Mouse (Mus musculus): ENCODE results near the gene Gm11733. TPM values are rescaled to one million over a fixed set of nuclear protein-coding genes. Genes with fewer than 3 reads are reported as not detected.
A peak's percentile ranks its signal among the peaks of the same experiment; 100 is the strongest.

Gm11733 gene
- polyA plus RNA-seq, 1 experiment from 2014 or later, result 0.11 TPM

DNA sequence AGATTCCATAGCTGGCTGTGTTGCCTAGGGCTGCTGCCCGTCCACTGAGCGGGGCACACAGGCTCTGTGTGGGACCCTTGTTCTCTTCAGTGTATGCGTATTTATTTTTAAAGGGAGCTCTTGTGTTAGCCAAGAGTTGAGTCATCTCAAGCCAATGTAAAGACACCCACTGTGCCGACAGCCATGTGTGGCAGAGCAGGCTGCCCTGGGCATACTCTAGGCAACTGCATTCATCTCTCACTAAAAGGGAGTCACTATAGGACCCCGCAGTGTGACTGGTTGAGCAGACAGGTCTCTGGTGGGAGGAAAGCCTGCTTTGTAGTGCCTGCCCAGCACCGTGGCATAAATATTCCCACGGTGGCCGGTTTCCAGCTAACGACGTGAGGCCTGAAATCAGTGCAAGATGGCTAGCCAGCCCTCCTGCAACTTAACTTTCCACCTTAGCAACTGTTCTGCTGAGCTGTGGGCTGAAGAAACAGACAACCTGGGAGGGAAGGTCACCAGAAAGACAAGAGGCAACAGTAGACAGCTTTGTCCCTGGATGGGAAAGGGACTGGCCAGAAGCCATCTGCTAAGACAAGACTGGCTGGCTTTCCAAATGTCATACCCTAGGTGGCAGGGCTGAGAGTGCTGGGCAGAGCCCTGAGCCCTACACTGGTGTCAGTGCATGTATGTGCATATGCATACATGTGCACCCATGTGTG lies 31.7 kb downstream of the Gm11733 start:
- H3K9me3 ChIP-seq (replicated peaks; ENCODE audit: control insufficient read depth, low read length), result no peaks in the 10 kb centered on the region
- no peak overlapping the region for H3K4me3 ChIP-seq (ENCODE audit: low read depth, low read length)
- no peaks in the 10 kb centered on the region for H3K36me3 ChIP-seq (ENCODE audit: control insufficient read depth, insufficient read depth, low read length)
- H3K27ac ChIP-seq (ENCODE audit: low read depth, low read length), result peak overlapping the region; percentile 11; the same call in 1 of the 2 replicates
- 32% methylated on average over 10 of the region's 10 CpGs for WGBS
- no peak overlapping the region for H3K4me2 ChIP-seq (ENCODE audit: low read length)
- ATAC-seq, result peak; percentile 85
- no peaks in the 10 kb centered on the region; the same call in 1 of the 2 replicates for H3K4me1 ChIP-seq (ENCODE audit: control insufficient read depth, insufficient read depth, low read length)
- H3K9ac ChIP-seq (ENCODE audit: low read length), result no peak overlapping the region
- peak; percentile 73 for DNase-seq (ENCODE audit: low spot score)
- H3K27me3 ChIP-seq (replicated peaks; ENCODE audit: control insufficient read depth, insufficient read depth, low read length), result no peaks in the 10 kb centered on the region

DNA sequence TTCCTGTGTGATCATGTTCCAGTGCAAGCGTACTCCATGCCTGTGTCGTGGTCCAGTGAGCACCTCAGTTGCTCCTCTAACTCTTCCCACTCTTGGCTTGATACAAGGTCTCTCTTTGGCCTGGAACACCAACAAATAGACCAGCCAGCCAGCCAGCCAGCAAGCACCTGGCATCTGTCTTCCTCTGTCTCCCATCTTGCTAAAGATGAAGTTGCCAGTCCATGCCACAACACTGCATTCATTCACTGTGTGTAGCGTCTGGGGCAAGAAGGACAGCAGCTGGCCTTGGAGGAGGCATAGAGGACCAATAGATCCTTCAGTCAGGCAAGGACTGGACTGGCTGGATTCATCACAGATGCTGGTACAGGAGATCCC lies 32.2 kb downstream of the Gm11733 start:
- no peaks in the 10 kb centered on the region; the same call in 1 of the 2 replicates for H3K4me1 ChIP-seq (ENCODE audit: control insufficient read depth, insufficient read depth, low read length)
- H3K27ac ChIP-seq (ENCODE audit: low read depth, low read length), result no peak overlapping the region
- no peaks in the 10 kb centered on the region for H3K27me3 ChIP-seq (replicated peaks; ENCODE audit: control insufficient read depth, insufficient read depth, low read length)
- no peak overlapping the region for H3K4me3 ChIP-seq (ENCODE audit: low read depth, low read length)
- H3K4me2 ChIP-seq (ENCODE audit: low read length), result no peak overlapping the region
- no peak for ATAC-seq
- 85% methylated on average over 3 of the region's 3 CpGs for WGBS
- H3K36me3 ChIP-seq (ENCODE audit: control insufficient read depth, insufficient read depth, low read length), result no peaks in the 10 kb centered on the region
- H3K9ac ChIP-seq (ENCODE audit: low read length), result no peak overlapping the region
- DNase-seq (ENCODE audit: low spot score), result no peak
- H3K9me3 ChIP-seq (replicated peaks; ENCODE audit: control insufficient read depth, low read length), result no peaks in the 10 kb centered on the region

DNA sequence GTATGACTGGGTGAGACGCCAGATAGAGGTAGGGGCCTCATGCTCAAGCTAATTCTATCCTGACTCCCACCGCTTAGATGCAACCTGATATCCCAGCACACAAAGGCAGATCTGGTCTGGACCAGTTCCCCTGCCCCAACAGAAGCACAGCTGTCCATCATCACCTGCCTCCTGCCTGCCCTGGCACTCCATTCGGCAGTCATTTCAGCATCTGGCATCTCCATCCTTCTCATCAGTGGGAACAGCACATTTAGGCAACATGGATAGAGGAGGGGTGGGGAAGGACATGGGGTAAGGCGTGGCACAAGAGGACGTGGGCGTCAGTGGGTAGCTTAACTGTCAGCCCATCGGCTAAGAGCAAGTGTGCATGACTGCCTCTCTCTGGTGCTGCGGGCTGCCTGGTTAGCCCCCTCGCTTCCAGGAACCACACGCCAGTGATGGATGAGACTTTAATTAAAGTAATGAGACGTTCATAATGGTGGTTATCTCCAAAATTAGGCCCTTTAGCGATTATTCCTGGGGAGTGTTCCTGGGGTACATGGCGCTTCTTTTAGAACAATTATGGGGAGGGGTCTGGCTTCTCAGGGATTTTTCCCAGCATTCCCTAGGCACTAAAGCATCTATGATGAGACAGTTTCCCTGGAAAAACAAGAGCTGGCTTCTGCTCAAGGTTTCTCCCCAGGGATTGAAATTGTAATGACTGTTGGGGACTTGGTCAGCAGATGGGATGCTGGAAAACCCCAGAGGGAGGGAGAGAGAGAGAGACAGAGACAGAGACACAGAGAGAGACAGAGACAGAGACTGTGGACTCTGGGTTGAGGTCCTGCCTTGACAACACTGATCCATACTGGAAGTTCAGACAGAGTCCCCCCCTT lies 38.0 kb downstream of the Gm11733 start:
- Histone ChIP-seq H3K27me3 (replicated peaks; ENCODE audit: control insufficient read depth, insufficient read depth, low read length) (no peaks in the 10 kb centered on the region), H3K4me2 (ENCODE audit: low read length) (no peak overlapping the region), H3K9ac (ENCODE audit: low read length) (no peak overlapping the region), H3K27ac (ENCODE audit: low read depth, low read length) (peak overlapping the region; percentile 91), H3K4me1 (ENCODE audit: control insufficient read depth, insufficient read depth, low read length) (peaks cover 35% of the 10 kb centered on the region), H3K9me3 (replicated peaks; ENCODE audit: control insufficient read depth, low read length) (no peaks in the 10 kb centered on the region), H3K4me3 (ENCODE audit: low read depth, low read length) (no peak overlapping the region), H3K36me3 (ENCODE audit: control insufficient read depth, insufficient read depth, low read length) (no peaks in the 10 kb centered on the region)
- WGBS, result 55% methylated on average over 13 of the region's 13 CpGs
- DNase-seq (ENCODE audit: low spot score) (peak; percentile 31), ATAC-seq (no peak)

DNA sequence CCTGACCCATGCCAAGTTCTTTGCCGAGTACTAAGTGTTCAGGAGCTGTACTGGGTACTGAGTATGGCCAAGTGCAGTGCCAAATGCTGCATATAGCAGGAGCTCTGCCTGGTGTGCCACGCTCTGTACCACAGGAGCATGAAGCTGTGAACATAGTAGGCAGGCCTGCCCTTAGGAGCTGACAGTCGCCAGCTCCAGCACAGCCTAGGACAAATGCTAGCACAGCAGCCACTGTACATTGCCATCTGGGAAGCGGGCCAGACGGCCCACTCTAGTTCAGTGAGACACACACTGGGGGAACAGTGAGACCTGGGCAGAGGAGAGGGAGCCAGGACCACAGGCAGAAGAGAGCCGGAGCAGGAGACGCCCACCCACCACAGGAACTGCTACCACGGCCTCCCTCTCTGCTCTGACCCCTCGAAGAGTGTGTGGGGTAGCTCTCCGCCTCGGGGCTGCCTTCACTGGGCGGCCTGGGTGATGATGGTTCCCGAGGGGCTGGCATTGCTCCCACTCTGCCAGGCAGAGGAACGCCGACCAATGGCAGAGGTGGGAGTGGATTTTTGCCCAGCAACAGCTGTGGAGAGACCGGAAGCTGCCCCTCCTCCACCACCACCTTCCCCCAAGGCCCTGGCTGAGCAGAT lies 38.8 kb downstream of the Gm11733 start:
- Histone ChIP-seq H3K9me3 (replicated peaks; ENCODE audit: control insufficient read depth, low read length) (no peaks in the 10 kb centered on the region), H3K4me3 (ENCODE audit: low read depth, low read length) (no peak overlapping the region), H3K27me3 (replicated peaks; ENCODE audit: control insufficient read depth, insufficient read depth, low read length) (no peaks in the 10 kb centered on the region), H3K36me3 (ENCODE audit: control insufficient read depth, insufficient read depth, low read length) (no peaks in the 10 kb centered on the region), H3K9ac (ENCODE audit: low read length) (no peak overlapping the region; the same call in 1 of the 2 replicates), H3K27ac (ENCODE audit: low read depth, low read length) (peak overlapping the region; percentile 91), H3K4me2 (ENCODE audit: low read length) (no peak overlapping the region; the same call in 1 of the 2 replicates), H3K4me1 (ENCODE audit: control insufficient read depth, insufficient read depth, low read length) (peaks cover 35% of the 10 kb centered on the region)
- 22% methylated on average over 16 of the region's 16 CpGs for WGBS
- peak; percentile 87 for DNase-seq (ENCODE audit: low spot score)
- ATAC-seq, result peak; percentile 86

DNA sequence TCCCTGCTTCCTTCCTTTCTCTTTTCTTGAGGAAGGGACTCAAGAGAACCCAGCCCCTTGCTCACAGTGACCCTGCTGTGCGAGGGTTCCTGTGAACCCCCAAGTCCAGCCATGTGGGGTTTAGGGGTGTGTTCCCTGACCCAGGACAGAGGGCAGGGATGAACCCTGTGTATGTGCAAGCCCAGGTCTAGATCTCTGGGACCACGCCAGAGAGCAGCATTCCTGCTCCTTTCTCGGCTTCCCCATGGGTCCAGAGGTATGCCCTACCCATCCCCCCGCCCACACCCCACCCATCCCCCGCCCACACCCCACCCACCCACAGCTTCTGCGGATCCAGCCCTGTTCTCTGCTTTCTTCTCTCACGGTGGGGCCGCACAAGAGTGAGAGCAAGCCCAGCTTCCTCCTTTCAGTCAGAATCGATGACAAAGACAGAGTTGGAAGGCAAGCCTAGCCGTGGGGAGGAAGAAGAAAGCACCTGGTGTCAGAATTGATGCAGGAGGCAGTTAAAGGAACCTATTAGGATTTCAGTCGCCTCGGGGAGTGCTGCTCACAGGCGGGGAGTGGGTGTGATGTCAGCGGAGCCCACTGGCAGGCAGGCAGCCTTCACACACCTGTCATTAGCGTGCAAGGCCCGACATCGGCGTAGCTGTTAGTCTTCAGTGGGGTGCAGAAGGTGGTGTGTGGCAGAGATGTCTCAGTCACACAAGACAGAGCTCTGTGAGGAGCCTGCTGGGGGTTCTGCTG lies 41.6 kb downstream of the Gm11733 start:
- WGBS, result 24% methylated on average over 18 of the region's 18 CpGs
- no peak for ATAC-seq
- H3K27ac ChIP-seq (ENCODE audit: low read depth, low read length), result peak overlapping the region; percentile 63

DNA sequence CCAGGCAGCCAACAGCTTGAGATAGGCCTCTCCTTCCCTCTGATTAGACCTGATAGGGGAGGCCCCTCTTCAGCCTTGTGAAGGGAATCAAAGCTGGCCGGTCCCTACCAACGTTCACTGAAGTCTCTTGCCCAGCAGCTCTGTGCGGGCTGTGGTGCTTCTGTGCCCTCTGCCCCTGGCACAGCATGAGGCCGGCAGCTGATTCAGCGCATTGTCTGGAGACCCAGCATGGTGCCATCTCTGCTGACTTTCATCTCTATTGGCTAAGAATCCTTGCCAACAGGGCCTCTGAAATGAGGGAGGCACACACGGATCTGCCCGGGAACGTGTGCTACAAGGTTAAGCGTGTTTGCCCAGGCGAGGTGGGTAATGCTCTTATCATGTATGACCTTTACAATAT lies 48.2 kb downstream of the Gm11733 start:
- Histone ChIP-seq H3K4me1 (ENCODE audit: control insufficient read depth, insufficient read depth, low read length) (peaks cover 22% of the 10 kb centered on the region), H3K4me2 (ENCODE audit: low read length) (no peak overlapping the region), H3K36me3 (ENCODE audit: control insufficient read depth, insufficient read depth, low read length) (no peaks in the 10 kb centered on the region), H3K27ac (ENCODE audit: low read depth, low read length) (no peak overlapping the region), H3K4me3 (ENCODE audit: low read depth, low read length) (no peak overlapping the region), H3K27me3 (replicated peaks; ENCODE audit: control insufficient read depth, insufficient read depth, low read length) (no peaks in the 10 kb centered on the region), H3K9ac (ENCODE audit: low read length) (no peak overlapping the region), H3K9me3 (replicated peaks; ENCODE audit: control insufficient read depth, low read length) (no peaks in the 10 kb centered on the region)
- DNase-seq (ENCODE audit: low spot score) (no peak), ATAC-seq (no peak)
- 15% methylated on average over 10 of the region's 10 CpGs for WGBS

More for the DNA sequence above, 41.6 kb downstream of the Gm11733 start:
- no peaks in the 10 kb centered on the region for H3K36me3 ChIP-seq (ENCODE audit: control insufficient read depth, insufficient read depth, low read length)
- DNase-seq (ENCODE audit: low spot score), result peak; percentile 49
- H3K4me1 ChIP-seq (ENCODE audit: control insufficient read depth, insufficient read depth, low read length), result peaks cover 35% of the 10 kb centered on the region
- H3K9me3 ChIP-seq (replicated peaks; ENCODE audit: control insufficient read depth, low read length), result no peaks in the 10 kb centered on the region
- no peak overlapping the region for H3K4me2 ChIP-seq (ENCODE audit: low read length)
- no peaks in the 10 kb centered on the region for H3K27me3 ChIP-seq (replicated peaks; ENCODE audit: control insufficient read depth, insufficient read depth, low read length)
- no peak overlapping the region for H3K4me3 ChIP-seq (ENCODE audit: low read depth, low read length)
- peak overlapping the region; percentile 6; the same call in 1 of the 2 replicates for H3K9ac ChIP-seq (ENCODE audit: low read length)

DNA sequence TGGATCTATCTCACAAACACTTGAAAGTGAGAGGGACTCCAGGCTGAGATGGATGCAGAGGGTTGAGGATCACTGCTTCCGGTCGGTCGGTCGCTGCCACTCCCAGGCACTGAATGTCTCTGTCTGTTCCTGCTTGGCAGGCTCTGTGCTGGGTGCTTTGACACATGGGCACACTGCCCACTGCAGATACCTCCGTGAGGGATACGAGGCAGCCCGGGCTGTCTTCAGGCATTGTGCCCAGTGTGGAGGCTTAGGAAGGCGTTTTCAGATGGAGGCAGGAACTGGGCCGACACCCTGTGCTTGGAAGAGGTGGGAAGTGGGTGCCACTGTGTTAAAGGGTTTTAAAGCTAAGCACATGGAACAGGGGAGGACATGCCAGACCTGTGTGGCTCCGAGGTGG lies 50.7 kb downstream of the Gm11733 start:
- ATAC-seq (peak; percentile 71; the same call in 1 of the 2 replicates), DNase-seq (ENCODE audit: low spot score) (peak; percentile 75)
- Histone ChIP-seq H3K4me2 (ENCODE audit: low read length) (no peak overlapping the region), H3K36me3 (ENCODE audit: control insufficient read depth, insufficient read depth, low read length) (no peaks in the 10 kb centered on the region), H3K9me3 (replicated peaks; ENCODE audit: control insufficient read depth, low read length) (no peaks in the 10 kb centered on the region), H3K27ac (ENCODE audit: low read depth, low read length) (peak overlapping the region; percentile 28; the same call in 1 of the 2 replicates), H3K9ac (ENCODE audit: low read length) (no peak overlapping the region), H3K27me3 (replicated peaks; ENCODE audit: control insufficient read depth, insufficient read depth, low read length) (no peaks in the 10 kb centered on the region), H3K4me3 (ENCODE audit: low read depth, low read length) (no peak overlapping the region), H3K4me1 (ENCODE audit: control insufficient read depth, insufficient read depth, low read length) (peaks cover 22% of the 10 kb centered on the region)
- WGBS, result 30% methylated on average over 10 of the region's 10 CpGs

All from forebrain, embryonic 14.5 days (tissue).